Mouse (Mus musculus): ENCODE results near the gene Npy2r. TPM values are rescaled to one million over a fixed set of nuclear protein-coding genes. Genes with fewer than 3 reads are reported as not detected.

Gene Npy2r
- 1 to 10 TPM; 8.7 to 9.8 TPM for total RNA-seq (2021)
- long read RNA-seq, experiment 1, partial matches to known transcripts: 0 of 5 reads
- long read RNA-seq, experiment 1, other reads (novel, unspliced or antisense): 0 of 5 reads
- long read RNA-seq, experiment 2, transcript Npy2r-204 (2 exons, 1,689 nt): major isoform, 25 of 33 reads
- long read RNA-seq, experiment 2, partial matches to known transcripts: 0 of 33 reads
- long read RNA-seq, experiment 2, other reads (novel, unspliced or antisense): 4 of 33 reads

DNA sequence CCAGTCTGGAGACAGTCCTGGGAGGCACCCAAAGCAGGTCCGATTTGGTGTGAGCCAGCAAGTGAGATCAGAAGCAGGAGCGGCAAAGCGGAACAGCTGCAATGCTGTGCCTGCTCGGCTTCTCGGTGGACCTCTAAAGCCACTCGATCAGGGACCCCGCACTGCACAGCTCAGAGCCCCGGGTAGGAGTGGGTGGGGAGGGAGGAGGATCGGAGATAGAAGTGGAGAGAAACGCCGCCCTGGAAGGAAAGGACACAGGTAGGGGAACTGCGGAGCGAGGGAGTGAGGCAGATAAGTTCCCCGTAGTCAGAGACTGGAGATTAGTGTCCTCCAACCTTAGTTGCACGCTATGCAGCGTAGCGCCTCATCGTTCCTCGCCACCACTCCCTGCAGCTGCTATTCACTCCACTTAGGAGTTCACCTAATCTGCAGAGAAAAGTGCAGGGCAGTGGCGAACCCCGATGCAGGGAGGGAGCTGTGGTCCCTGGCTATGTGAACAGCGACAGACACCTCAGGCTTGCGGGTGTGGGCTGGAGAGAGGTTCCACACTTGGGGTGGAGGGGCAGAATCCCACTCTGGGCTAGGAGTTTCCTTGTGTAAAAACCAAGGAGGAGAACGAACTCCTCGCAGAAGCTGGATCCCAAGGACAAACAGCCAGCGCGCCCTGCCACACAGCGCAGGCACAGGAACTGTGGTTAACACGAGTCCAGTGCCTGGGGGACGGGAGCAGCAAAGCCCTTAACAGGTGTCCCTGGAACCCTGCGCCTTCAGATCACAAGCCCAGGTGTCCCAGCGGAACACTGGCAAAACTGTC, at the start of gene Npy2r:
TSS of gene Npy2r (minus strand) at position 177 of the 814 bp plus-strand sequence.
- peak; percentile 33 to 46 for DNase-seq (ENCODE audit: low spot score in 2 of 2)

GRCm38 (mm10) chr3:82557786-82558185, 9.9 kb upstream of the Npy2r start:
- DNase-seq (ENCODE audit: low spot score in 2 of 2): no peak

DNA sequence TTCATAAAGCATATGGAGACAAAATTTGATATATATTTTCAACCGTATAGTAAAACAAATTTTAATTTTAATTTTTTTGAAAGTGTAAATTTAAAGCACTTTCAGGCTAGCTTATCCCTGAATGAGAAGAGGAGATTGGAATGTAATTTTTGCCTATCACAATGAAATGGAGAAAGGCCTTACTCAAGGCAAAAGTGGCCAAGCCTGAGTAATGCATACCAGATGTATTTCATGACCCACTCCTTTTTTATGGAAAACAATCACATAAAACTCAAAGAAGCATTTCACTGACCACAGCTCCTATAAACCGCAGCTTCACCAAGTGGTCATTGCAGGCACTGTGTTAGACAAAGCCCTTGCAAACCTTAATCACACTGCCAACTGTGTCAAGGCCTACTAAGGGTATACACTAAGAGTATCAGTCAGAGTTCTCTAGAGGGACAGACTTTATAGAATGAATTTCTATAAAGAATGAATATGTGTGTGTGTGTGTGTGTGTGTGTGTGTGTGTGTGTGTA, 8.5 kb upstream of the Npy2r start:
- DNase-seq (ENCODE audit: low spot score in 2 of 2): no peak

DNA sequence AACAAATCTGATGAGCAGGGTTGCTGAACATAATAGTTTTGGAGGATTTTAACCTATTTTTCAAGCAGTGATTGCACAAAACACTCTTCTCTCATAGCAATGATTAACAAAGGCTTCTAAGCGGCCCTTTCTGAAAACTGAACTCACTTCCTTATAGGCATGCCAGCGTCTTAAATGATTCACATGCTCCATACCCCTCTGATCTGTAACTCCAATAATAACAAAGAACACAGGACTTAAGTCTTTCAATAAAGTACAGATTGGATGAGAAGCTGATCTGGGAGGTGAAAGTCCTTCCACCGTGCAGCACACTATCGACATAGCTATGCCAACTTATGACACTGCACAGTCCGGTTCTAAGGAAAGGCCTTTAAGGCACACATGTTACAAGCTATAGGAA, 2.0 kb upstream of the Npy2r start:
- DNase-seq (ENCODE audit: low spot score in 2 of 2): no peak

DNA sequence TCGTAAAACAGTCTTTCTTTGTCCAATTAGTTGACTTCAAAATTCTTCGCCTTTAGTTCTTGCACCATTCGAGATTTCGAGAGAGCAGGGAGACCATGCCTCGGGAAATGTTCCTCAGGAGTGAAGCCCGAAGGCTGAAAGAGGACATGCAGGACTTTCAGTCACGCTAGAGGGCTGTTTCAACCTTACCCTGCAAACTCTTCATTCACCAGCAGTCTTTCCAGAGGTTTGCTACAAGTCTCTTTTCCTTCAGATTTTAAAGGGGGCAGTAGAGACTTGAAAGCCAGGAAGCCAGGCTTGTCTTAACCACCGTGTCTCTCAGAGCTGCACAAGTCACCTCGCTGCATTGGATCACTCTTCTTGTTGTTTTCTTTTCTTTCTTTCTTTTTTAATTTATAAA, 869 bp upstream of the Npy2r start:
- no peak for DNase-seq (ENCODE audit: low spot score in 2 of 2)

GRCm38 (mm10) chr3:82541449-82541848, 6.4 kb downstream of the Npy2r start:
- no peak for DNase-seq (ENCODE audit: low spot score in 2 of 2)

- no peak for DNase-seq (ENCODE audit: low spot score in 2 of 2)
These were observed 7.9 kb downstream of the Npy2r start for GRCm38 (mm10) chr3:82539951-82540350.

GRCm38 (mm10) chr3:82524792-82525191, 23.1 kb downstream of the Npy2r start:
- no peak for DNase-seq (ENCODE audit: low spot score in 2 of 2)

GRCm38 (mm10) chr3:82498006-82498405, 49.9 kb downstream of the Npy2r start:
- DNase-seq (ENCODE audit: low spot score in 2 of 2): no peak

Other genes with a start within 250 kb of the Npy2r start
- 1 to 10 TPM; 4.8 to 5.0 TPM for gene Map9, start 190.0 kb downstream of the Npy2r start, total RNA-seq (2021)